Mouse (Mus musculus) lung, adult 18-20 months (tissue): Measurements from ENCODE around the gene Crb2.
A peak's percentile ranks its signal among the peaks of the same experiment; 100 is the strongest.

Experiments used
- DNase-seq, 2 experiments: peaks; one replicate each; pipeline ENCODE4 v3.0.0; 2022; ENCODE audit warnings: mixed read lengths in 2 of 2

The Crb2 gene

DNA sequence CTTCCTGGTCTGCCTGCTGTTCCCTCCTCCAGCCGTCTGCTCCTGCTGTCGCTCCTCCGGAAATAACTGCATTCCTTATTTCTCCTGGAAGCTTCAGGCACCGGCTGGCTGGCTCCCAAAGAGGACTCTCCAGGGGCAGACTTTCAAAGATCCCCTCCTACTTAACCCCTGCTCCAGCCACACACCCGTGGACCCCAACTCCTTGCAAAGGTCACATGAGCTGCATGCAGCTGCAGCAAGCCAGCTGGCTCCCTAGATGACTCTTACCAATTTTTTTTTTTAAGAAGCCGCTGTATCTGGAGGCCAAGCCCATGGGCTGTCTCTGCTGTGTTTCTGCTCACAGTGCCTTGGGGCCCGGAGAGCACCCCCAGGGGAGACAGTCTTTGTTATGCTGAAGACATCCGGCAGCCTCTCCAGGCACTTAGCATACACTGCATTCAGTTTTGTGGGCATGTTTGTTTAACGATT is 8.9 kb upstream of the Crb2 start:
- DNase-seq, result no peak

DNA sequence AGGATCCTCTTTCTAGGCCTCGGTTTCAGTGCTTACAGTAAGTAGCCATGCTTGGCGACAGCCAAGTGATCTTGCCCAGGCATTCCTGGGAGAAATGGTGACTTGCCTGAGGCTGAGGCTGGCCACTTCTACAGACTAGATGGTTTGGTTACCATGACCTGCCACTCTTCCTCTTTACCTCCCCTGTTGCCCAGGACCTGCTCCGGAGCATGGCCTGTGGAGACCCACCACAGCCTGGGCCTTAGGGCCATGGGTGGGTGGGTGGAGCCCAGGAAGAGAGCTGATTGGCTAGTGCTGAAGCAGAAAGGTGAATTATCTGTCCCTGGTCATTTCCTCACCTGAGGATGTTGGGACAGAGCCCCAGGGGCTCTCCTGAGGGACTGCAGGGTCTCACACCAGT is 8.3 kb upstream of the Crb2 start:
- DNase-seq, result no peak

DNA sequence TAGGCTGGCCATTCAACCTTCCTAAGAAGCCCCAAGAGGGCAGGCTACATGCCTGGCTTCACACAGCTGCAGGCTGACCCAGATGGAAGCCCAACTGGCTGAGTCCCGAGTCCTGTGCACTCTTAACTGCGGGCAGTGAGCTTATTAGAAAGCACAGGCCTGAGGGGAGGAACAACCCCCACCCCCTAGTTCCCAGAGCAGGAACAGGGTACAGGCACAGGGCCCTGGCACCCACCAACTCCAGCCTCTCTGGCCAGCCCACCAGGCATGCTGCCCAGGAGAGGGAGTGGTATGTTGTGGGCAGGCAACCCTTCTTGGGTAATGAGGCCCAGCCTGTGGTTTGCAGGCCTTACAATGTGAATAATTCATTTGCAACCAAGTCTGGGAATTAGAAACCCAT is 7.1 kb upstream of the Crb2 start:
- no peak for DNase-seq

DNA sequence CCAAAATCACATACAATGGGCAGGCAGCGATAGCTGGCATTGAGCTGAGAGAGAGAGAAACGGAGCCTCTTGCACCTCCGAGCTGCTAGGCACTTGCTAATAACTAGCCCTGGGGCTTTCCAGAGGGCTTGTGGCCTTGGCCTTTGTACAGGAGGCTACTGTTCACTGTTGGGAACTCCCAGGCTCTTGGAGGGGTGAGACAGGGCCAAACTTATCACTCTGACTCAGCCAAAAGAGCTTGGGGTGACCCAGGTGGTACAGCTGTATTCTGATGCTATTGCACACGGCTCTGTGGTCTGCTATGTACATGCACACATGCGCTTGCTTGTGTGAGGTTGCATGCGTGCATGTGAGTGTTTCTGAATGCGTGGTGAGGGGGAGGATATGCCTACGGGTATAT is 6.3 kb upstream of the Crb2 start:
- no peak for DNase-seq

DNA sequence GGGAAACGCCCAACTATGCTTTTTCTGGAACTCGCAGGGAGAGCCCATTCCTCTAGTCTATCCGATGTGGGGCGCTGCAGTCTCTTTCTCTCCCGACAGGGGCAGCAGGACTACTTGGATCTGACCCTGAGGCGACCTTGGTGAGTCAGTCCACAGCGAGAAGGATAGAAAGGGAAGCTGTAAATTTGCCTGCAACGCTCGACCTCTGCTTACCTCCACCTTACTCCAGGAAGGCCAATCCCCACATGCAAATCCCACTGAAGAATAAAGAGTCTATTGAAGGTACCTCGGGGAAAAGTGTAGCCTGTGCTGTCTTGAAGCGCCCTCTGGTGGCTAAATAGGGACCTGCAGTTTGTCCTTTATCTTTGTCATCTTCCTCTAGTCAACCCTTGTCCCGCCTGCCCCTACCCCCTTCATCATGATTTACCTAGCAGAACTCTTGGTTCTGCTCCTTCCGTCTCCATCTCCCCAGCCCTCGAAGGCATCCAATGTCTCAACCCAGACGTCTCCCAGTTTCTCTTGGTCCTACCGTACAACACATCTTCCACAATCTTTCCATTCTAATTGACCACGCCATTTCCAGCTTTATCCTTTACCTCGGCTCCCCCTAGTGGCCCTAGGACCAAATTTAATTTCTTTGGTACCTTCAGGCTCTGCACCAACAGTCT is 4.3 kb upstream of the Crb2 start:
- DNase-seq, result peak; percentile 78 to 79

DNA sequence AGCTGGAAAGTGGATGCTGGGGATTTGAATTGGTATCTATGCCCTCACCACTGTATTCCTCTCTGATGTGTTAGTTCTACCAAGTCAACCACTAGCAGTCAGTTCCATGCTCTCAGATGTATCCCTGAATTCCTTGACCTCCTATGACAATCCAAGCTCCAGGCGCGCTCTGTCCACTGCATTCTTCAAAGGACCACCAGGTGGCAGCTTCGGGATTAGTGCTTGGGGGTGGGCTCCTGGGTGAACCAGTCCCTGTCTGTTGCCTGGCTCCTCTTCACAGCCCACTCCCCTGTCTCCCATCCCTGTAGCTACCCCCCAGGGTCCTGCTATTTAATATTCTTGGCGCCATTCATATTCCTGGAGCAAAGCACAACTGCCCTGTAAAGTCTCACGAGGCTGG is 1.5 kb upstream of the Crb2 start:
- no peak for DNase-seq

DNA sequence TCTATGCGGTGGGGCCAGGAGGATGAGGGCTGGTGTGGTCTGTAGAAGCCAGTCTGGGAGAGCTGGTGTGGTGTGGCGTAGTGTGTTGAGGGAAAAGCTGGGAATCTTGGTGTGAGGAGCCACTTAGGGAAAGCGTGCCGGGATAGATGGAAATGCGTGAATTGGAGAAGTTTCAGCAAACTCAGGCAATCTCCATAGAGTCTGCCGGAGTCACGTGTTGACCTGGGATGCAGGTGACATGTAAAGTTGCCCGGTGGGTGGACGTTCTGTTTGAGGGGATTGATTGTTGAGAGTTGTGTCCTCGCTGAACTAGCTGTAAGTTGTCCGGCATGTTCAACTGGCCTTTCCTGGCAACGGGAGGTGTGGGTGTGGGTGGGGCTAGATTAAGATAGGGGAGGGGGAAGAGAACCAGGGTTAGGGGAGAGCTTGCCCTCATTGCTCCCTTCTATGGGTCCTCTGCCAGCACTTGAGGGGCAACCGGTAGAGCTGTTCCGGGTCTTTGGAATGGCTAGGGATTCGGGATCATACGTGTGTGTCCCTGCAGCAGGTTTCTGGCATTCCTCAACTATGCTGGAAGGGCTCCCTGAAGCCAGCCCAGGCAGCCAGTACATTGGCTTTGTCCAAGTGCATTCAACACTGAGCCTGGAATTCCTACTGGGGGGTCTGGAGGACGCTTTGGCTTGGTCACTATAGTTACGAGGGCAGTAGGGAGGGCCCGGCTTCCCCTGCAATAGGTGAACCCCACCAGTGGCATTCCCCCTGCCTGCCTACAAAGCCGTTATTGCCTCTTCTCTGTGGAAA is 762 bp downstream of the Crb2 start:
- DNase-seq, result no peak

DNA sequence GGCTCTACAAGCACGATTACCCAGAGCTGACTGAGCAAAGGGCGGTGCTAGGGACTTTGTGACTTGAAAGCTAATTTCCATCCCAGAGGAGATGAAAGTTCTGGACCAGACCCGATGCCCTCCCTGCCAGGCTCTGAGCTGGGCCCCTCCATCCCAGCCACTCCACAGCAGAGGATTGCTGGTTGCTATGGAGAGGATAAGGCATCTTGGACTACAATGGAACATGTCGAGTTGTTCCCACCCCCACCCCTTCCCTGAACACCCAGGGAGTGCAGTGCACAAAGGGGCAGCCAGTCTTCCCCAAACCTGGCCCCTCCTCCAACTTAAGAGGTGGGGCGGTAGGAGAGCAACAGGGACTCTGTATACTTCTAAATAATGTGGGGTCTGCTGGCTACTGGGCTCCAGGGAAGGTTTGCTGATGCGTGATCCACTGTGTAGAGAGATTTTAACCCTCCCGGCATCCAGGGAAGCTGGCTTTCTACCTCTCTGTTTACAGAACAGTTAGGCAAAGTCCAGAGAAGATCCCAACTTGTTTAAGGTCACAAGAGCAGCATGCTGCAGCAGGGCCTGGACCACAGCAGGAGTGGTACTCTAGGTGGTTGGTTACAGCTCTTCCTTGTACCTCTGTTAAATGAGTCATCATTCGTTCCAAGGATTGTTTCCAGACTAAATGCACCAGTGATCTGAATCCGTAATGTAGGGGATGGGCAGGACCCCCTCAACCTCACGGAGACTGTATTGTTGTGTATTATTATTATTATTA is 2.1 kb downstream of the Crb2 start:
- no peak for DNase-seq

DNA sequence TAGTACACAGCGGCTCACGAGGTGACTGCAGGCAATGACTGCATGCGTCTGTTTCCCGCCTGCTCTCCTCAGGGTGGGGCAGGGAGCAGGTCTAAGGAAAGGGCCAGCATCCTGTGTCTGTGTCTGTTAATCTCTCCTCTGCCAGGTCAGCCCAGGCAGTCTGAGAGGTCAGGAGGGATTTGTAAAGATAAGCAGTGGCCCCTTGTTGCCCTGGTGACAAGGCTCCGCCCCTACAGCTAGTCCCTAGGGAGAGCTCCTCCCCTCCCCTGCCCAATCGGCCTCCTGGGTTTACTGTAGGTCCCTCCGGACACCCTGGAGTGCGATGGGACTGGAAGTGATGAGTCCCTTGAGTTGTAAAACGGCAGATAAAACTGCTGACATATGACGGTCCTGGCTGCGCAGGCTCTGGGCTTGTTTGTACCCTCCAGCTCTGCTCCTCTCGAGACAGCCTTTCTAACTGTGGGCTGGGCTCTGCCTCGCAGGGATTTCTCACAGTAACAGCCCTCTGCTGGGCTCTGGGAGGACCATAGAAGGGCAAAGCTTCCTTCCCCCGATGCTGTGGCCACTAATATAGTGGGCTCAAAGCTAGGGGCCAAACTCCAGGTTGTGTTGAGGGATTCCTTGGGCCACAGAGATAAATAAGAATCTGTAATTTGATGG is 4.4 kb downstream of the Crb2 start:
- peak; percentile 65 to 72 for DNase-seq

DNA sequence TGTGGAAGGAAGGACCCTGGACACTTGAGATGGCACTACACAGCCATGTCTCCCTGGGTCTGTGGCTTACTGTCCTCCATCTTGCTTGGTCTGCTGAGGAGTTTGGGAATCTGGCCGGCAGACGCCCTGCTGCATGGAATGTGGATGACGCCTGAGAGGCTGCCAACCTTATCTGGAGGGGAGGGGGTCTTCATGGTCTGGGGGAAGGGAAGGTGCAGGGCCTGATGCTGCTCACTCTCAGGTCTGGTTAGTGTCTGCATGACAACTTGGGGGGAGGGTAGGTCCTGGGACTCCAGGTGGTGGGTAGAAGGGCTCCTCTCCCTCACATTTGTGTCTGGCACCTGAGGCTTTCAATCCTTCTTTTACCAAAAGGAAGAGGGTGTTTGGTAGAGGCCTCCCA is 5.4 kb downstream of the Crb2 start:
- DNase-seq, result no peak

DNA sequence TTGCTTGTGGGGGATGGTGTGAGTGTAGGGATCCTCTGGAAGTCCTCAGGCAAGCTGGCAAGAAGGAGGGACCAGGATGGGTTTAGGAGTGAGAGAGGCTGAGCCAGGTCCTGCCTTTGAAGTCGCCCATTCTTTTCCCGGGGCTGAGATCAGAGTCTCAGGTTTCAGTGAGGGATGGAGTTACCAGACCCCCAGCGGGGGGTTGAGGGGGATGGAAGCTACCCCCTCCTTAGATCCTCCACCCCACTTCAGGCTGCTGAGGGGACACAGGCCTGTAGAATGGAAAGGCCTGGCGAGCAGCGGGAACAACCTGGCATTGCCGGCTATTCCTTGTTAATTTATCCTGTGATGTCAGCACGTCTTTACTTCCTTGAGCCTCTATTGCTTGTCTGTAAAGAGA is 6.0 kb downstream of the Crb2 start:
- DNase-seq, result no peak

DNA sequence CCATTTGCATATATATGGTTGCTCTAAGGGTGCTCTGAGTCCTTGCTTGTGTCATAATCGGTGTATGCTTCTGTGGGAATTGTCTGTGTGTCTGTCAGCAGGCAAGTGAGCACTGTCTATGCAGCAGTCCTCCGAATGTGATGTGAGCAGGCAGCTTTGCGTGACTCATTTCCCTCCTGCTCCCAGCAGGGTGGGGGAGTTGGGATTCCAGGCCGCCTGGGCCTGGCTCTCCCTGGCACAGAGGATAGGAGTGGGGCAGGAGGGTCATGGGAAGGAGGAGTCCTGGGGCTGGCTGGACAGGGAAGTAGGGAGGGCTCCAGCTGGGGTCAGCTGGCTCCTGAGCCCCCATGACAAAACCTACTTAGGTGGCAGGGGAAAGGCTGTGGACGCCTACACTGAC is 8.4 kb downstream of the Crb2 start:
- peak; percentile 16 to 20 for DNase-seq

DNA sequence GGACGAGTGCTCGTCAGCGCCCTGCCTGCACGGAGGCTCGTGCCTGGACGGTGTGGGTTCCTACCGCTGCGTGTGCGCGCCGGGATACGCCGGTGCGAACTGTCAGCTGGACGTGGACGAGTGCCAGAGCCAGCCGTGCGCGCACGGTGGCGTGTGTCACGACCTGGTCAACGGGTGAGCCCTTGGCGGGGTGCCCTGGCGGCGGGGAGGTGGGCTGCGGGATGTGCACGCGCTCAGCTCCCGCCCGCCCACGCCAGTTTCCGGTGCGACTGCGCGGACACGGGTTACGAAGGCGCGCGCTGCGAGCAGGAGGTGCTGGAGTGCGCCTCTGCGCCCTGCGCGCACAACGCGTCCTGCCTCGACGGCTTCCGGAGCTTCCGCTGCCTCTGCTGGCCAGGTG is 10.4 kb downstream of the Crb2 start:
- DNase-seq, result no peak

DNA sequence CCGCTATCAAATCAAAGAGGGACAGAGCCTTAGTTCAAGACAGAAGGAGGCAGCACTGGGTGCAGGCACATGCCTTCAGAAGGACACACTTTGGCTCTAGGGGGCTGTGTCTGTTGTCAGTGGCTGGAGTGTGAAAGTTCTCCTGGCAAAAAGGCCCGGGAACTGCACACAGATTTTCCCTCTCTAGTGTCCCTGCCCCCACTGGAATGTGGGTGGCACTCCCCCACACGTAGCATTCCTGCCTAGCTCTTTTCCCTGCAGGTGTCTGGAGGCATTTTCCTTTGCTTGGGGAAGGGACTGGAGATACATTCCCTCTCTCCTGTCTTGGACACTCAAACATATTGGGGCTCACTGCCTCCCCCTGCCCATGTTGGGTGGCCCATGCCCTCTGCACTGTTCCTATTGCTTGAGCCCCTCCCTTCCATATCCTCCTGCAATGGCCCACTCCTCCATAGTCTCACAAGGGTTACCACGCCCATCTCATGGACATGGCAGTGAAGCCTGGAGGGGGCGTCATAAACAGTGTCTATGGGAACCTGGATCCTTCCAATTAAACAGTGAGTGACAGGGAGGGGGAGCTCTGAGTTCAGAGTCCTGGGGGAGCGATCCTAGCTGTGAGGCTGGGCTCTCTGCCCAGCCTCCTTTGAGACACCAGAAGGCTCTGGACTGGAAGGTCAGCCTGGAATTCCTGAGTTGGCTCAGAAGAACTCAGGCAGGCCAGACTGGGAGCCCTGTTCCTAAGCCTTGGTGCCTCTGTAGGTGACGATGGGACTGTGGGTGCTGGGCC is 12.3 kb downstream of the Crb2 start:
- no peak for DNase-seq

DNA sequence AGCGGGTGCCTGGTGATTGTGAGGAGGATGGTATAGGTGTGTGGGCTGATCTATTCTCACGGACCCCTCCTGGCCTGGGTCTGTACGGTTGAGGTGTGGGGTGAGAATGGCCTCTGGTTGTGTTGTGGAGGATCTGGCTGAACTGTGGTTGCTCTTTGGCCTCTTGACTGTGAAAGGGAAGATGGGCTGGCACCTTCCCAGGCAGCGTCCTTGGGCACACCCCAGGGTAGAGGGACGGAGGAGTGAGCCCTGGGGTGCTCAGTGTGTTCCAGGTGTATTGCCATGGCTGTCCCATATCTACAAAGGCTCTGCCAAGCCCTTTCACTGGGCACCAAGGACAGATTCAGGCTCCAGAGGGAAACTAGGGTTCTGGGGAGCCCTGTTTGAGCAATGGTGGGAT is 13.0 kb downstream of the Crb2 start:
- no peak for DNase-seq

DNA sequence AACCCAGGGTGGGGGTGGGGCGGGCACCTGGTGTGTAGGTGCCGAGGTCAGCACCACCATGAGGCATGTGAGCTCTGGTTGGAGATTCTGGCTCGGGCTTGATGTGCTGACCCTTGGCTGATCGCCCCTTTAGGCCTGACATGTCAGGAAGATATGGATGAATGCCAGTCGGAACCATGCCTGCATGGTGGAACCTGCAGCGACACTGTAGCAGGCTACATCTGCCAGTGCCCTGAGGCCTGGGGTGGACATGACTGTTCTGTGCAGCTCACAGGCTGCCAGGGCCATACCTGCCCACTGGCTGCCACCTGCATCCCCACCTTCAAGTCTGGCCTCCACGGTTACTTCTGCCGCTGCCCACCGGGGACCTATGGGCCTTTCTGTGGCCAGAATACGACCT is 13.9 kb downstream of the Crb2 start:
- no peak for DNase-seq

DNA sequence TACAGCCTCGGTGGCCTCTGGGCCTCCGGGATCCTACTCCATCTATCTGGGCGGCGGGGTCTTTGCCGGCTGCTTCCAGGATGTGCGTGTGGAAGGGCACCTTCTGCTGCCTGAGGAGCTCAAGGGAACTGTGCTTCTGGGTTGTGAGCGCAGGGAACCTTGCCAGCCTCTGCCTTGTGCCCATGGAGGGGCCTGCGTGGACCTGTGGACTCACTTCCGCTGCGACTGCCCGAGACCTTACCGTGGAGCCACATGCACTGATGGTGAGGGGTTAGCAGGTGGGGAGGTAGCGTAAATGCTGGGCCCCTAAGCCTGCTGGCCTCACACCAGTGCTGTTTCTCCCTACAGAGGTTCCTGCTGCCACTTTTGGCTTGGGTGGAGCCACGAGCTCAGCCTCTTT is 14.7 kb downstream of the Crb2 start:
- DNase-seq, result no peak

DNA sequence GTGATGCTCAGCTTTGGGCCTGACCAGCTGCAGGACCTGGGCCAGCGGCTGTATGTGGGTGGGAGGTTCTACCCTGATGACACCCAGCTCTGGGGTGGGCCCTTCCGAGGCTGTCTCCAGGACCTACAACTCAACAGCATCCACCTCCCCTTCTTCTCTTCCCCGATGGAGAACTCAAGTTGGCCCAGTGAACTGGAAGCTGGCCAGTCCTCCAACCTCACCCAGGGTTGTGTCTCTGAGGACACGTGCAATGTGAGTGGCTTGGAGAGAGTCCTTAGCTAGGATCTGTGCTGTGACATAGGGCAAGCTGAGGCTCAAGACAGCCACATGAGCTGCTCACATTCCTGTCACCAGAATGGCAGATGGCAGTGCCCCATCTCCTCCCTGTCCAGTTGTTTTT is 15.3 kb downstream of the Crb2 start:
- DNase-seq, result no peak

DNA sequence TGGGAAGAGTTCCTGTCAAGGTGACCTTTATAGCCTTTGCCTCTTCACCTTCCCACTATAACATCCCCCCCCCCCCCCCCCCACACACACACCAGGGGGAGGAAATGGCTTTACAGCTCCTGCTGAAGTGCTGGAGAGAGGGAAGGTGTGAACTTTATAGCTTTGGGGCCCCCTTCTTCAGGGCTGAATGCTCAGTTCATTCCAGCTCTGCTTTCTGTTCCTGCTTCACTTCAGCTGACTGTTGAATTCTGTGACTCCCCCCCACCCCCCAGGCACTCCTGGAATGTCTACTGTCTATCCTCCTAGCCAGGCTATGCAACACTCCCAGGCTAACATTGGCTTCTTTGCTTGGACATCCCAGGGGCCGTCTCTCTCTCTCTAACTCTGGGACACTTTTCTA is 20.0 kb downstream of the Crb2 start:
- DNase-seq, result no peak

DNA sequence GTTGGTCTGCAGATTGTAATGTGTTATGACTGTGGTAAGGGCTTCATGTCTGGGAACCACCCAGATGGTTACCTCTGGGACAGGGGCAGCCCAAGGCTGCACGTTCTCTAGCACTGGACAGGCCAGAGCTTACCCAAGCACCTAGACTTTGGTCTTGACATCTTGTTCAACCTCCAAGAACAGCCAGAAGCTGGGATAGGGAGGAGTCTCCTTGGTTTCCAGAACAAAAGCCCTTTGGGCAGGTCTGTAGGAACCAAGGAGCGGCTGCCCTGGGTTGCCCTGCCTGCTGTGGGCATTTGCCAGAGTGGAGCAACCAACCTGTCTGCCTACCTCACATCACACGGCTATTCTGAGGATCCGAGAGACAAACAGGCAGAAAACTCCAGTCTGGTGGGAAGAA is 21.0 kb downstream of the Crb2 start:
- no peak for DNase-seq

DNA sequence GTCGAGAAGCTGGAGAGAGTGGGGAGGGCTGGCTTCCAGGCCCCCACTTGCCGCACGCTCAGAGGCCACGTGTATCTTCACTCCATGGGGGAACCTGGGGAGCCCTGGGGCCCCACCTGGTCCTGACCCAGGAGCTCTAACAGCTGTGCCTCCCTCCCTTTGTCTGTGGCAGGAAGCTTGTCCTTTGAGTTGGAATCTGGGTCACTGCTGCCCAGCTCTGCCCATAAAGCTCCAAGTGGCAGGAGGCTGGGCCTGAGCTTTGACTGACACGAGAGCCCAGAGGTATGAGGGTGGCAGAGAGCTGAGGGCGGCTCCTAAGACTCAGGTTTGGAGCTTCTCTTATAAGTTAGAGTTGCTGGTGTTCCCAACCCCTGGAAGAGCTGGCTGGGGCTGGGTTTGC is 23.1 kb downstream of the Crb2 start:
- no peak for DNase-seq

DNA sequence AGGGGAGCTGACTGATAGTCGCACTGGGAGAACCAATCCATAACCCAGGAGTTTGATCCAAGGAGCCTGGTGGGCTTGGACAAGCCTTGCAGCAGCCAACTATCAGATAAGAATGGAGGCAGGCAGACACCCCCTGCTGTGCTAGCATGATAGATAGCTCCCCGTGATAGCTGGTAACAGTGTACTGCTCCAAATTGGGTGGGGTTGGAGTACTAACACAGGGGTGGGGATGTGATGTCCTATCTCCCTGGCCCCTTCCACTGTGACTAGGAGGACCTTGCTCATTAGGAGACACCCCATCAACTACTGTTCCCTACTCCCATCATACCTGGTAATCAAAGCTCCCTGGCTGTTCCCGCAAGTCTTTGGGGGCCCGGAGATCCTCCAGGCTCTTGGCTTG is 25.6 kb downstream of the Crb2 start:
- no peak for DNase-seq
